Mouse (Mus musculus): ENCODE data around the gene Dtnb. TPM values are rescaled to one million over a fixed set of nuclear protein-coding genes. Genes with fewer than 3 reads are reported as not detected.

Dtnb gene
- polyA plus RNA-seq, 1 experiment from 2014 or later: 32.6 TPM

- H3K9ac ChIP-seq (ENCODE audit: low read length): peak overlapping the region; percentile 86
- H3K27ac ChIP-seq (ENCODE audit: low read depth): peak overlapping the region; percentile 94
- ATAC-seq (replicated peaks; ENCODE audit: low FRiP score, low TSS enrichment, low read depth) (peak; percentile 42), DNase-seq (ENCODE audit: low spot score) (peak; percentile 87)
- under 1% methylated on average over 43 of the region's 105 CpGs for WGBS
- H3K9me3 ChIP-seq (ENCODE audit: control insufficient read depth, low read length): no peaks in the 10 kb centered on the region
- no peaks in the 10 kb centered on the region for H3K36me3 ChIP-seq (ENCODE audit: control insufficient read depth, insufficient read depth, low read length)
- H3K4me3 ChIP-seq (ENCODE audit: low read depth, low read length): peak overlapping the region; percentile 66
- H3K4me2 ChIP-seq (ENCODE audit: low read length): peak overlapping the region; percentile 80
- H3K27me3 ChIP-seq (replicated peaks; ENCODE audit: control insufficient read depth, insufficient read depth, low read length): no peaks in the 10 kb centered on the region
- peaks cover 49% of the 10 kb centered on the region for H3K4me1 ChIP-seq (replicated peaks; ENCODE audit: control insufficient read depth, insufficient read depth, low read length)
Observed at GRCm38 (mm10) chr12:3807548-3808395, 235.6 kb downstream of the Dtnb start.

GRCm38 (mm10) chr12:3808396-3808981 lies 236.3 kb downstream of the Dtnb start:
- Histone ChIP-seq H3K27ac (ENCODE audit: low read depth) (peak overlapping the region; percentile 94), H3K4me3 (ENCODE audit: low read depth, low read length) (peak overlapping the region; percentile 66), H3K4me1 (replicated peaks; ENCODE audit: control insufficient read depth, insufficient read depth, low read length) (peaks cover 49% of the 10 kb centered on the region), H3K36me3 (ENCODE audit: control insufficient read depth, insufficient read depth, low read length) (peaks cover 3% of the 10 kb centered on the region; the same call in 1 of the 2 replicates), H3K4me2 (ENCODE audit: low read length) (peak overlapping the region; percentile 80), H3K27me3 (replicated peaks; ENCODE audit: control insufficient read depth, insufficient read depth, low read length) (no peaks in the 10 kb centered on the region), H3K9ac (ENCODE audit: low read length) (peak overlapping the region; percentile 86), H3K9me3 (ENCODE audit: control insufficient read depth, low read length) (no peaks in the 10 kb centered on the region)
- peak; percentile 10 for ATAC-seq (replicated peaks; ENCODE audit: low FRiP score, low TSS enrichment, low read depth)
- DNase-seq (ENCODE audit: low spot score): no peak
- WGBS: 9% methylated on average over 10 of the region's 10 CpGs

GRCm38 (mm10) chr12:3809520-3810180 lies 237.5 kb downstream of the Dtnb start:
- ATAC-seq (replicated peaks; ENCODE audit: low FRiP score, low TSS enrichment, low read depth) (no peak), DNase-seq (ENCODE audit: low spot score) (no peak)
- 0 out of 2 replicates have a peak overlapping the region, but pooled peaks have one; percentile 8 for H3K4me3 ChIP-seq (ENCODE audit: low read depth, low read length)
- 54% methylated on average over 7 of the region's 7 CpGs for WGBS
- peaks cover 52% of the 10 kb centered on the region for H3K4me1 ChIP-seq (replicated peaks; ENCODE audit: control insufficient read depth, insufficient read depth, low read length)
- peaks cover 5% of the 10 kb centered on the region; the same call in 1 of the 2 replicates for H3K36me3 ChIP-seq (ENCODE audit: control insufficient read depth, insufficient read depth, low read length)
- H3K27ac ChIP-seq (ENCODE audit: low read depth): peak overlapping the region; percentile 22; the same call in 1 of the 2 replicates
- H3K9me3 ChIP-seq (ENCODE audit: control insufficient read depth, low read length): no peaks in the 10 kb centered on the region
- no peak overlapping the region for H3K9ac ChIP-seq (ENCODE audit: low read length)
- no peaks in the 10 kb centered on the region for H3K27me3 ChIP-seq (replicated peaks; ENCODE audit: control insufficient read depth, insufficient read depth, low read length)
- H3K4me2 ChIP-seq (ENCODE audit: low read length): peak overlapping the region; percentile 37

GRCm38 (mm10) chr12:3810455-3810854 lies 238.3 kb downstream of the Dtnb start:
- no peak overlapping the region for H3K27ac ChIP-seq (ENCODE audit: low read depth)
- no peaks in the 10 kb centered on the region for H3K9me3 ChIP-seq (ENCODE audit: control insufficient read depth, low read length)
- no peaks in the 10 kb centered on the region for H3K27me3 ChIP-seq (replicated peaks; ENCODE audit: control insufficient read depth, insufficient read depth, low read length)
- H3K9ac ChIP-seq (ENCODE audit: low read length): no peak overlapping the region
- 0 out of 2 replicates have a peak overlapping the region, but pooled peaks have one; percentile 8 for H3K4me3 ChIP-seq (ENCODE audit: low read depth, low read length)
- H3K4me1 ChIP-seq (replicated peaks; ENCODE audit: control insufficient read depth, insufficient read depth, low read length): peaks cover 57% of the 10 kb centered on the region
- WGBS: 16% methylated on average over 4 of the region's 4 CpGs
- H3K36me3 ChIP-seq (ENCODE audit: control insufficient read depth, insufficient read depth, low read length): peaks cover 12% of the 10 kb centered on the region; the same call in 1 of the 2 replicates
- peak overlapping the region; percentile 37 for H3K4me2 ChIP-seq (ENCODE audit: low read length)
- DNase-seq (ENCODE audit: low spot score) (no peak), ATAC-seq (replicated peaks; ENCODE audit: low FRiP score, low TSS enrichment, low read depth) (no peak)

- no peak overlapping the region for H3K9ac ChIP-seq (ENCODE audit: low read length)
- no peaks in the 10 kb centered on the region for H3K27me3 ChIP-seq (replicated peaks; ENCODE audit: control insufficient read depth, insufficient read depth, low read length)
- DNase-seq (ENCODE audit: low spot score) (no peak), ATAC-seq (replicated peaks; ENCODE audit: low FRiP score, low TSS enrichment, low read depth) (no peak)
- H3K4me2 ChIP-seq (ENCODE audit: low read length): peak overlapping the region; percentile 33
- peak overlapping the region; percentile 11; the same call in 1 of the 2 replicates for H3K27ac ChIP-seq (ENCODE audit: low read depth)
- no peak overlapping the region for H3K4me3 ChIP-seq (ENCODE audit: low read depth, low read length)
- H3K4me1 ChIP-seq (replicated peaks; ENCODE audit: control insufficient read depth, insufficient read depth, low read length): peaks cover 55% of the 10 kb centered on the region
- peaks cover 17% of the 10 kb centered on the region; the same call in 1 of the 2 replicates for H3K36me3 ChIP-seq (ENCODE audit: control insufficient read depth, insufficient read depth, low read length)
- 20% methylated on average over 5 of the region's 5 CpGs for WGBS
- H3K9me3 ChIP-seq (ENCODE audit: control insufficient read depth, low read length): no peaks in the 10 kb centered on the region
Observed at GRCm38 (mm10) chr12:3811596-3811995, 239.4 kb downstream of the Dtnb start.

- H3K4me1 ChIP-seq (replicated peaks; ENCODE audit: control insufficient read depth, insufficient read depth, low read length): peaks cover 55% of the 10 kb centered on the region
Observed at GRCm38 (mm10) chr12:3812251-3812650, 240.1 kb downstream of the Dtnb start.

GRCm38 (mm10) chr12:3813138-3813537 lies 241.0 kb downstream of the Dtnb start:
- peaks cover 55% of the 10 kb centered on the region for H3K4me1 ChIP-seq (replicated peaks; ENCODE audit: control insufficient read depth, insufficient read depth, low read length)
- H3K27me3 ChIP-seq (replicated peaks; ENCODE audit: control insufficient read depth, insufficient read depth, low read length): no peaks in the 10 kb centered on the region
- peaks cover 17% of the 10 kb centered on the region; the same call in 1 of the 2 replicates for H3K36me3 ChIP-seq (ENCODE audit: control insufficient read depth, insufficient read depth, low read length)
- no peaks in the 10 kb centered on the region for H3K9me3 ChIP-seq (ENCODE audit: control insufficient read depth, low read length)
- no peak overlapping the region for H3K9ac ChIP-seq (ENCODE audit: low read length)
- H3K27ac ChIP-seq (ENCODE audit: low read depth): no peak overlapping the region
- H3K4me3 ChIP-seq (ENCODE audit: low read depth, low read length): no peak overlapping the region
- ATAC-seq (replicated peaks; ENCODE audit: low FRiP score, low TSS enrichment, low read depth) (no peak), DNase-seq (ENCODE audit: low spot score) (no peak)
- WGBS: 93% methylated on average over 8 of the region's 8 CpGs
- H3K4me2 ChIP-seq (ENCODE audit: low read length): no peak overlapping the region

More at GRCm38 (mm10) chr12:3812251-3812650, 240.1 kb downstream of the Dtnb start:
- no peaks in the 10 kb centered on the region for H3K9me3 ChIP-seq (ENCODE audit: control insufficient read depth, low read length)
- DNase-seq (ENCODE audit: low spot score): no peak
- 57% methylated on average over 6 of the region's 6 CpGs for WGBS
- H3K36me3 ChIP-seq (ENCODE audit: control insufficient read depth, insufficient read depth, low read length): peaks cover 17% of the 10 kb centered on the region; the same call in 1 of the 2 replicates
- no peak overlapping the region for H3K4me3 ChIP-seq (ENCODE audit: low read depth, low read length)
- no peak overlapping the region for H3K27ac ChIP-seq (ENCODE audit: low read depth)
- H3K27me3 ChIP-seq (replicated peaks; ENCODE audit: control insufficient read depth, insufficient read depth, low read length): no peaks in the 10 kb centered on the region
- no peak for ATAC-seq (replicated peaks; ENCODE audit: low FRiP score, low TSS enrichment, low read depth)
- no peak overlapping the region for H3K9ac ChIP-seq (ENCODE audit: low read length)
- no peak overlapping the region for H3K4me2 ChIP-seq (ENCODE audit: low read length)

- no peaks in the 10 kb centered on the region for H3K27me3 ChIP-seq (replicated peaks; ENCODE audit: control insufficient read depth, insufficient read depth, low read length)
- no peak overlapping the region for H3K27ac ChIP-seq (ENCODE audit: low read depth)
- peaks cover 50% of the 10 kb centered on the region for H3K4me1 ChIP-seq (replicated peaks; ENCODE audit: control insufficient read depth, insufficient read depth, low read length)
- H3K9me3 ChIP-seq (ENCODE audit: control insufficient read depth, low read length): no peaks in the 10 kb centered on the region
- H3K4me2 ChIP-seq (ENCODE audit: low read length): no peak overlapping the region
- H3K36me3 ChIP-seq (ENCODE audit: control insufficient read depth, insufficient read depth, low read length): peaks cover 17% of the 10 kb centered on the region; the same call in 1 of the 2 replicates
- ATAC-seq (replicated peaks; ENCODE audit: low FRiP score, low TSS enrichment, low read depth): no peak
- no peak overlapping the region for H3K4me3 ChIP-seq (ENCODE audit: low read depth, low read length)
- DNase-seq (ENCODE audit: low spot score): no peak
- H3K9ac ChIP-seq (ENCODE audit: low read length): no peak overlapping the region
- 49% methylated on average over 6 of the region's 6 CpGs for WGBS
Observed at GRCm38 (mm10) chr12:3815386-3815785, 243.2 kb downstream of the Dtnb start.
